Mouse (Mus musculus) sigmoid colon, adult 10 weeks (tissue): ENCODE data around the gene Mast3. TPM values are rescaled to one million over a fixed set of nuclear protein-coding genes. Genes with fewer than 3 reads are reported as not detected.

Experiments
- polyA plus RNA-seq: library from polyadenylated mRNA; stranded (reverse); fragments of 350-450 nt; fragmentation: Illumina TruSeq; extraction: RNeasy Lipid Tissue Mini Kit (QIAGEN cat#74804); gene quantifications from one replicate; pipeline ENCODE4 v1.2.3, GENCODE M21; 2014; ENCODE audit warnings: low read depth, low replicate concordance

Mast3 gene
- polyA plus RNA-seq, result 1.9 TPM

GRCm38 (mm10) chr8:70804481-70805206 lies at the start of gene Mast3:
TSS of gene Mast3 (minus strand) at chr8:70805054.

GRCm38 (mm10) chr8:70839408-70840351 lies 34.8 kb upstream of the Mast3 start, which contains the start of gene Arrdc2:
TSS of gene Arrdc2 (minus strand) at chr8:70839720.

GRCm38 (mm10) chr8:70808239-70808638 lies 3.4 kb upstream of the Mast3 start, which contains the start of gene Il12rb1:
TSS of gene Il12rb1 (plus strand) at chr8:70808449.

GRCm38 (mm10) chr8:70776496-70777444 lies 28.1 kb downstream of the Mast3 start, which contains the start of gene Pik3r2:
TSS of gene Pik3r2 (minus strand) at chr8:70776713.

GRCm38 (mm10) chr8:70760775-70761406 lies 44.0 kb downstream of the Mast3 start, which contains the start of gene Mpv17l2:
TSS of gene Mpv17l2 (minus strand) at chr8:70760946.

GRCm38 (mm10) chr8:70754043-70754870 lies 50.6 kb downstream of the Mast3 start, which contains the start of gene Rab3a:
TSS of gene Rab3a (plus strand) at chr8:70754679.

Other genes with a start within 250 kb of the Mast3 start
- not detected for gene Isyna1, start 210.7 kb downstream of the Mast3 start, polyA plus RNA-seq
- gene Ssbp4, start 196.2 kb downstream of the Mast3 start, polyA plus RNA-seq, result not detected
- gene Lrrc25, start 188.9 kb downstream of the Mast3 start, polyA plus RNA-seq, result not detected
- not detected for gene Gdf15, start 172.6 kb downstream of the Mast3 start, polyA plus RNA-seq
- gene Pgpep1, start 144.7 kb downstream of the Mast3 start, polyA plus RNA-seq, result 13.4 TPM
- gene Lsm4, start 131.8 kb downstream of the Mast3 start, polyA plus RNA-seq, result not detected
- 44.0 TPM for gene Jund, start 106.1 kb downstream of the Mast3 start, polyA plus RNA-seq
- not detected for gene Iqcn, start 101.6 kb downstream of the Mast3 start, polyA plus RNA-seq
- 31.1 TPM for gene Gm3336, start 86.5 kb downstream of the Mast3 start, polyA plus RNA-seq
- gene Pde4c, start 81.3 kb downstream of the Mast3 start, polyA plus RNA-seq, result 0.19 TPM
- gene Rab3a, start 50.4 kb downstream of the Mast3 start, polyA plus RNA-seq, result 1.7 TPM
- gene Mpv17l2, start 44.1 kb downstream of the Mast3 start, polyA plus RNA-seq, result 1.7 TPM
- gene Pik3r2, start 28.3 kb downstream of the Mast3 start, polyA plus RNA-seq, result 1.5 TPM
- gene Il12rb1, start 3.4 kb upstream of the Mast3 start, polyA plus RNA-seq, result not detected
- 3.8 TPM for gene Arrdc2, start 34.7 kb upstream of the Mast3 start, polyA plus RNA-seq
- not detected for gene Kcnn1, start 58.2 kb upstream of the Mast3 start, polyA plus RNA-seq
- gene Ccdc124, start 68.9 kb upstream of the Mast3 start, polyA plus RNA-seq, result not detected
- not detected for gene Slc5a5, start 87.7 kb upstream of the Mast3 start, polyA plus RNA-seq
- gene Rpl18a, start 92.4 kb upstream of the Mast3 start, polyA plus RNA-seq, result 55.6 TPM
- gene Map1s, start 100.9 kb upstream of the Mast3 start, polyA plus RNA-seq, result 1.5 TPM